Mouse (Mus musculus): Measurements from ENCODE around the gene Brd7.

Gene Brd7

GRCm38 (mm10) chr8:88284738-88285137 is 77.3 kb downstream of the Brd7 start:
- in situ Hi-C loops (cut with MboI), result no loop called here

- in situ Hi-C loops (cut with MboI), result no loop called here
These were observed 78.5 kb downstream of the Brd7 start for GRCm38 (mm10) chr8:88283243-88284115.

GRCm38 (mm10) chr8:88282684-88283083 is 79.3 kb downstream of the Brd7 start:
- in situ Hi-C loops (cut with MboI), result no loop called here

All from mature B cell (primary cell).